Mouse (Mus musculus): ENCODE data around the gene Esp16.
"Not testable (repeated sequence)": the region's sequence is repeated elsewhere in the genome, so short reads cannot be mapped to it uniquely, and the experiment has no call there.

Esp16 gene

GRCm38 (mm10) chr17:39535842-39536241 lies at the start of gene Esp16:
Gene Esp16 (plus strand): TSS chr17:39536142.
- not testable (repeated sequence) for H3K27me3 ChIP-seq (ENCODE audit: insufficient read depth, low read length); H3K4me3 ChIP-seq (replicated peaks; ENCODE audit: low read length); H3K36me3 ChIP-seq (ENCODE audit: insufficient read depth, low read length); H3K4me1 ChIP-seq (replicated peaks; ENCODE audit: low read depth, low read length); H3K9me3 ChIP-seq (ENCODE audit: low read length)

- H3K9me3 ChIP-seq (ENCODE audit: low read length); H3K4me1 ChIP-seq (replicated peaks; ENCODE audit: low read depth, low read length); H3K36me3 ChIP-seq (ENCODE audit: insufficient read depth, low read length); H3K27me3 ChIP-seq (ENCODE audit: insufficient read depth, low read length); H3K4me3 ChIP-seq (replicated peaks; ENCODE audit: low read length): not testable (repeated sequence)
Observed at GRCm38 (mm10) chr17:39498043-39498442, 37.9 kb upstream of the Esp16 start.

All from E14TG2a.4 (cell line).